Mouse (Mus musculus) heart, embryonic 10.5 days (tissue): ENCODE results near the gene Lap3. TPM values are rescaled to one million over a fixed set of nuclear protein-coding genes. Genes with fewer than 3 reads are reported as not detected.

ENCODE experiments used
- DNase-seq: peaks from one replicate; pipeline ENCODE4 v3.0.0-alpha.2; 2017; ENCODE audit warnings: low spot score
- H3K27ac ChIP-seq: fragments of 300-500 bp; sonication (generic); 2 replicates; pipeline ENCODE4 v1.5.1; 2016; ENCODE audit warnings: mild to moderate bottlenecking
- H3K27me3 ChIP-seq: fragments of 300-500 bp; sonication (generic); 2 replicates; pipeline ENCODE4 v1.6.1; 2016; ENCODE audit warnings: mild to moderate bottlenecking; ENCODE audit not compliant: poor library complexity, insufficient read depth, severe bottlenecking
- H3K36me3 ChIP-seq: fragments of 300-500 bp; sonication (generic); 2 replicates; pipeline ENCODE4 v1.6.1; 2016; ENCODE audit warnings: mild to moderate bottlenecking, moderate library complexity
- H3K4me1 ChIP-seq: fragments of 300-500 bp; sonication (generic); 2 replicates; pipeline ENCODE4 v1.6.1; 2016; ENCODE audit warnings: mild to moderate bottlenecking
- H3K4me3 ChIP-seq: fragments of 300-500 bp; sonication (generic); 2 replicates; pipeline ENCODE4 v1.5.1; 2016; ENCODE audit warnings: mild to moderate bottlenecking, moderate library complexity
- H3K9me3 ChIP-seq: fragments of 300-500 bp; sonication (generic); 2 replicates; pipeline ENCODE4 v1.6.1; 2016; ENCODE audit warnings: mild to moderate bottlenecking, moderate library complexity
- WGBS: fragments of 180-500 bp; shearing (Covaris S2); methylation state at CpG from one replicate; pipeline ENCODE4 v1.1.7; 2016; 5-methylcytosine and 5-hydroxymethylcytosine counted together
- polyA plus RNA-seq: library from polyadenylated mRNA; unstranded; fragments of >200 nt; fragmentation: Nextera tagmentation; extraction: Ambion mirVana; gene quantifications from 2 replicates; pipeline ENCODE4 v1.2.1, GENCODE M21; 2016

The Lap3 gene
- polyA plus RNA-seq, 1 experiment from 2014 or later: 96.5 TPM

DNA sequence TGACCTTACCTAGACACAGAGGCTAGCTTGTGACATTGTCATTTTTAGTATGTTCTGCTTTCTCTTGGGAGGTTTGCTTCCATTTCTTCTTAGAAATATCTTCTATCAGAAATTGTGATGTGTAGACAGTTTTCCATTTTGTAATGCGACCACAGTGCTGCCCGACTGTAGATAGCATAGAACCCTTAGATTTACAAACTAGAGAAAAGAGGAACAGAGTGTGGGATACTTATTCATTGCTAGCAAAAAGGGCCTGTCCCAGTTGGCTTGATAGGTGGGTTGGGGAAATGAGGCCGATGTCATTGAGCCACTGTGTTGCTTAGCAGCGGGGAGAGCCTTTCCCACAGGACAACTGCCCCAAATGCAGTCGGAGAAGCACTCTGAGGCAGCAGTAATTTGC is 4.4 kb downstream of the Lap3 start:
- 90% methylated on average over 5 of the region's 5 CpGs for WGBS
- Histone ChIP-seq H3K4me3 (no peak overlapping the region), H3K27ac (no peak overlapping the region), H3K4me1 (peaks cover 10% of the 10 kb centered on the region; the same call in 1 of the 2 replicates), H3K36me3 (peaks cover 68% of the 10 kb centered on the region), H3K27me3 (no peaks in the 10 kb centered on the region), H3K9me3 (no peaks in the 10 kb centered on the region)
- no peak for DNase-seq

DNA sequence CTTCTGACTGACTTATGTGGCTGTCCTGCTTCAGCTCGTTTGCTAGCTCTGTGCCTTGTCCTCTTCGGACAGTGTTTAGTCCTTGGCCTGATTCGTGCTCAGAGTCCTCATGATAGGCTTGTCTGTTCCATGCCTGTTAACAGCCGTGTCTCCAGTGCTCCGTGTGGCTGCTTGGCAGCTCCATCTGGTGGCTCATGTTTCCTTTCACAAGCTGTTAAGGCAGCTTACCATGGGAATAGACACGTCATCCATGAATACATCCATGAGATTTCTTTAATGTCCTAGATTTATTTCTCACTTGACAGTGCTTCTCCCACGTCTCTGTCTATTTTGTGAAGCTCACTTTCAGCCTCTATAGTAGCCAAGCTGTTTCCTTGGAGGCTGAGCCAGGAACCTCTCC is 16.9 kb downstream of the Lap3 start:
- Histone ChIP-seq H3K27ac (no peak overlapping the region), H3K27me3 (no peaks in the 10 kb centered on the region), H3K4me3 (no peak overlapping the region), H3K9me3 (no peaks in the 10 kb centered on the region), H3K36me3 (peaks cover 81% of the 10 kb centered on the region), H3K4me1 (no peaks in the 10 kb centered on the region)
- DNase-seq: no peak
- WGBS: 84% methylated on average over 7 of the region's 7 CpGs

DNA sequence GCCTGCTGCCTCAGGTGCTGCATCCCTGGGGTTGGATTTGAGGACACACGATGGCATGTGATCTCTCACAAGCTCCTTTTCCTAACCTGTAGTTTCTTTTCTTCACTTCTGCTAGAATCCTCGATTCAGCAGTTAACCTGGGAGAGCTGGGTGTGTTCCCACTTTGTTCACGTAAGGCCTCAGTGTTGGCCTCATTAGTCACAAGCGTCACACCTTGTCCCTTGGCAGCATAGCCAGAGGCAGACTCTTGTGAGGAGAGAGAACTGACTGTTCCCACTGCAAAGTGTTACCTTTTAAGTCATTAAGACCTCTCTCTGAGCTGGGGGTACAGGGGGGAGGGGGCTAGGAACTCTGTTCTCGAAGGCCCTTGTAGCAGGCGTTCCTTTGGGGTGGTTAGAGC is 19.7 kb downstream of the Lap3 start:
- 84% methylated on average over 6 of the region's 6 CpGs for WGBS
- H3K27ac ChIP-seq: no peak overlapping the region
- no peaks in the 10 kb centered on the region for H3K4me1 ChIP-seq
- no peak overlapping the region for H3K4me3 ChIP-seq
- DNase-seq: no peak
- H3K27me3 ChIP-seq: no peaks in the 10 kb centered on the region
- no peaks in the 10 kb centered on the region for H3K9me3 ChIP-seq
- H3K36me3 ChIP-seq: peaks cover 59% of the 10 kb centered on the region

DNA sequence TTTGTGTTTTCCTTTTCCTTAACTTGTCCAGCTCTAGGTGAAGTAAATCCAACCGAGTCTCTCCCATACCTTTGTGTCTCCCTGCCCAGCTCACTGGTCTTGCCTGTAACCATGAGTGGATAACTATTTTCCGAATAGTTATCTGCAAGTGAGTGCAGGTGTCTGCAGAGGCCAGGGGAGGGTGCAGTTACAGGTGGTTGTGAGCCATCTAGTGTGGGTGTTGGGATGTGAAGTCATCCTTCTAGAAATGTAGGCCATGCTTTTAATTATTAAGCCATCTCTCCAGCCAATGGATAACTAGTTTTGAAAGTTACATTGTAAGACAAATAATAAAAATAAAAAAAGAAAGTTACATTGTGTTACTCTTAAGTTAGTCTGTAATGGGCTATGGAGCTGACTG is 20.3 kb downstream of the Lap3 start:
- WGBS: 91% methylated on average over 2 of the region's 2 CpGs

DNA sequence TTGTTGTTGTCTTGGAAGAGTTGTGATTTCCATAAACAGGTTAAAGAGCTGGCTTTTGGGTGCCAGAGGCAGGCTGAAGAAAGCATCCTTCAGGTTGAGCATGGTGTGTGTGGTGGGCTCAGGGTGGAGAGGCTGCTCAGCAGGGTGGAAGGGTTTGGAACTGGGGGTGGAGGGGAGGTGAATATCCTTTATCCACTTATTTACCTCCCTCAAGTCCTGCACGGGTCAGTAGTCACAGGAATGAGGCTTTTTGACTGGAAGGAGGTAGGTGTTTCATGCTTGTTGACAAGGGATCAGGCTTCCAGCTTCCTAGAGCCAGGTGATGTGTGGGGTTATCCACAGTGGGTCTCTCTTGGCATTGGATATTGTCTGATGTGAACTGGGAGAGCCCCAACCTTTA is 21.4 kb downstream of the Lap3 start:
- 82% methylated on average over 1 of the region's 1 CpGs for WGBS
- H3K9me3 ChIP-seq: no peaks in the 10 kb centered on the region
- no peak for DNase-seq
- no peak overlapping the region for H3K27ac ChIP-seq
- H3K4me3 ChIP-seq: no peak overlapping the region
- 0 out of 2 replicates have a peak, but pooled peaks cover under 1% of the 10 kb centered on the region for H3K4me1 ChIP-seq
- peaks cover 51% of the 10 kb centered on the region for H3K36me3 ChIP-seq
- H3K27me3 ChIP-seq: no peaks in the 10 kb centered on the region

More for the DNA sequence above, 20.3 kb downstream of the Lap3 start:
- Histone ChIP-seq H3K27ac (no peak overlapping the region), H3K36me3 (peaks cover 56% of the 10 kb centered on the region), H3K27me3 (no peaks in the 10 kb centered on the region), H3K9me3 (no peaks in the 10 kb centered on the region), H3K4me1 (no peaks in the 10 kb centered on the region), H3K4me3 (no peak overlapping the region)
- no peak for DNase-seq

DNA sequence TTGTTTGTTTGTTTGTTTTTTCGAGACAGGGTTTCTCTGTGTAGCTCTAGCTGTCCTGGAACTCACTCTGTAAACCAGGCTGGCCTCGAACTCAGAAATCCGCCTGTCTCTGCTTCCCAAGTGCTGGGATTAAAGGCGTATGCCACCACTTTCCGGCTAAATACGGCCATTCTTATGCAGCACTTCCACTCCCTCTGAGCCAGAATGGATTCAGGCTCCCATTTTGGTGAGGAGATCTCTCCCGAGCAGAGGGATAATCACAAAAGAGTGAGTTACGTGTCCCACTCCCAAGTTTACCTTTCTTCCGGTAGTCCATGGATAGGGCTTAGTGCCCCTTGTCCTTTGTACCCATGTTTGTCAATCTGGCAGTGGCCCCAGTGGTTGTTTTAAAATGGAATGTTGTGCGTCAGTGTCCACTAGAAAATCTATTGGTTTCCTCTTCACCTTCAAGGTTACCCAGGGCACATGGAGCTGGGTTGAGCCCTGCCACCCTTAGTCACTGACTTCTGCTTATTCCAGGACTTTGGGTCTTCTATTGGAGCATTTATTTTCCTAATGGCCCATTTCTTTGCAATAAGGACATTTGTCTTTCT is 22.1 kb downstream of the Lap3 start:
- no peak for DNase-seq
- no peak overlapping the region for H3K27ac ChIP-seq
- H3K4me1 ChIP-seq: 0 out of 2 replicates have a peak, but pooled peaks cover 3% of the 10 kb centered on the region
- no peaks in the 10 kb centered on the region for H3K27me3 ChIP-seq
- 88% methylated on average over 10 of the region's 10 CpGs for WGBS
- H3K9me3 ChIP-seq: no peaks in the 10 kb centered on the region
- no peak overlapping the region for H3K4me3 ChIP-seq
- peaks cover 44% of the 10 kb centered on the region for H3K36me3 ChIP-seq

DNA sequence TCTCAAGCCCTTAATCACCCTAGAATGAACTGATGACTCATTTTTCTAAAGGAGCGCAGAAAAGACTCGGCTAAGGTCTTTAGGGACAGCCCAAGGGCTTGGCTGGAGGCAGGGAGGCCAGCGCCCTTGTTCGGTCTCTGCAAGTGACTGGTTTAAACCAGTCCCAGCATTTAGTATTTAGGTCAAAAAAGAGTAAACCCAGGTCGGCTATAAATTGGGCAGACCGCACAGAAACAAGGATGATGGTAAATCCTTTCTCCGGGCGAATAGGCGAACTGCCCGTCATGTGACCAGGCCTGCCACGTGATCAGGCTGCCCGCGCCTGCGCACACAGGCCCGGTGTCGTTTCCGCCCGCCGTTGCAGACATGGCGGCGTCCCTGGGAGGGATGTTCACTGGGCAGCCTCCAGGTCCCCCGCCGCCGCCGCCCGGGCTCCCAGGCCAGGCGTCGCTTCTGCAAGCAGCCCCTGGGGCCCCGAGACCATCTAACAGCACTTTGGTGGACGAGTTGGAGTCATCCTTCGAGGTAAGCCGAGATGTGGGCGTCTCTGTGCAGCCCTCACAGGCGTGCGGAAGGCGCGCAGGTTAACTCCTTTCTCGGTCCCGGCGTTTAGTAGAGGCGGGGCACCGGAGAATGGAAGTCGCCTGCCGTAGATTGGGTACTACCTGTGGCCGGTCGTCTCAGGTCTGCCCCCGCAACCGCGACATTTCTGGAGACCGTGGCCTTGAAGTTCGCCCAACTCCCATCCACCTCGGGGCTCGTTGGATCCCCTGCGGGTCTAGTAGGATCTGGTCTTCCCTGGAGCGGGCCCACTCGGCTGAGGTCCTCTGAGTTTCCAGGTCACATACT is 27.0 kb downstream of the Lap3 start, which contains the start of gene Med28:
TSS of gene Med28 (plus strand) at position 270 of the 849 bp plus-strand sequence.
- H3K4me3 ChIP-seq: peak within 1 kb of the TSS; percentile 96
- WGBS: 2% methylated on average over 56 of the region's 56 CpGs
- peaks cover 22% of the 10 kb centered on the region for H3K36me3 ChIP-seq
- H3K27ac ChIP-seq: peak within 1 kb of the TSS; percentile 96
- DNase-seq: peak; percentile 95
- no peaks in the 10 kb centered on the region for H3K27me3 ChIP-seq
- no peaks in the 10 kb centered on the region for H3K9me3 ChIP-seq
- H3K4me1 ChIP-seq: peaks cover 12% of the 10 kb centered on the region; the same call in 1 of the 2 replicates

DNA sequence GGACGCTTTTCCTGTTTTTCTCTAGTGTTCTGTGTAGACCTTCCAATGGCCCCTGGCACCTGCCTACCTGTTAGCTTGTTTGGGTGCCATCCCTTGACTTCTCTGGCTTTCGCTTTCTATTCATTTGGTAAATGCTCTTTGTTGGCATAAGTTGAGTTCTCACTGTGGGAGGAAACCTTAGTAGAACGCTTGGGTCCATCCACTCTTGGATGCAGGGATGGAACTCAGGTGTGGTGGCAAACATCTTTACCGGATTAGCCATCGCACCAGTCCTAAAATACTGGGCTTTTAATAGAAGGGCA is 27.6 kb downstream of the Lap3 start:
- Histone ChIP-seq H3K36me3 (peaks cover 26% of the 10 kb centered on the region), H3K4me1 (peaks cover 12% of the 10 kb centered on the region; the same call in 1 of the 2 replicates), H3K4me3 (peak overlapping the region; percentile 96), H3K27me3 (no peaks in the 10 kb centered on the region), H3K9me3 (no peaks in the 10 kb centered on the region), H3K27ac (peak overlapping the region; percentile 96)
- DNase-seq: no peak
- whole genome bisulfite sequencing: 6% methylated on average over 5 of the region's 5 CpGs

DNA sequence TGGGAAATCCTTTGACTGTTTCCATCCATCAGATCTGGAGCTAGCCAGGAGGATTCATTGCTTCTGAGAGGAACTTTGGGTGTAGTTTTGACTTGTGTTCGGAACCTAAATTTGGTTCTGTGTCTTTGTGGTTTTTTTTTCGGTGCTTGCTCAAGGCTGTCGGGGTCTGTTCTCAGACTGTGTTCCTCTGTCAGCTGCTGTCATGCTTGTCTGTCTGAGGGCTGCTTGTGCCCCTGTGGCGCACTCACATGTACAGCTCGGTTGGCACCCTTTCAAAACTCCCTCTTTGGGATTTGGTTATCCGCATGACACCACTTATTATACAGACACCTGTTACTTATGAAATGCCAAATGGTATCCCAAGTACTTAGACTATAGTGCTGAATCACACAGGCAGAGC is 28.4 kb downstream of the Lap3 start:
- H3K27ac ChIP-seq: no peak overlapping the region
- H3K36me3 ChIP-seq: peaks cover 31% of the 10 kb centered on the region
- WGBS: 92% methylated on average over 6 of the region's 6 CpGs
- H3K27me3 ChIP-seq: no peaks in the 10 kb centered on the region
- H3K4me1 ChIP-seq: peaks cover 12% of the 10 kb centered on the region; the same call in 1 of the 2 replicates
- no peak for DNase-seq
- H3K9me3 ChIP-seq: no peaks in the 10 kb centered on the region
- no peak overlapping the region for H3K4me3 ChIP-seq

DNA sequence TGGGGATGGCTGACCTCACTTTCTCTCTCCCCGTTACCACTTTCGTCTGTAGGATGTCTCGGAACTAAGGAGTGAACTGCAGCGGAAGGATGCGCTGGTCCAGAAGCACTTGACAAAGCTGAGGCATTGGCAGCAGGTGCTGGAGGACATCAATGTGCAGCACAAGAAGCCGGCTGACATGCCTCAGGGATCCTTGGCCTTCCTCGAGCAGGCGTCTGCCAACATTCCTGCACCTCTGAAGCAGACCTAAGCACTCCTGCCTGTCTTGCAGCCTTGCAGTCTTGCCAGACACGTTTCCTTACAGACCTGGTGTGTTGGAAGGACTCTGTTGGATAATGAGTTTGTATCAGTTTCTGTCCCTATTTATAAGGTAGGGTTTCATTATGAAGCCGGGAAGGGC is 31.9 kb downstream of the Lap3 start:
- 87% methylated on average over 10 of the region's 10 CpGs for WGBS
- DNase-seq: no peak
- no peaks in the 10 kb centered on the region for H3K9me3 ChIP-seq
- no peak overlapping the region for H3K4me3 ChIP-seq
- H3K27me3 ChIP-seq: no peaks in the 10 kb centered on the region
- H3K4me1 ChIP-seq: peaks cover 9% of the 10 kb centered on the region; the same call in 1 of the 2 replicates
- H3K36me3 ChIP-seq: peaks cover 57% of the 10 kb centered on the region
- H3K27ac ChIP-seq: no peak overlapping the region

DNA sequence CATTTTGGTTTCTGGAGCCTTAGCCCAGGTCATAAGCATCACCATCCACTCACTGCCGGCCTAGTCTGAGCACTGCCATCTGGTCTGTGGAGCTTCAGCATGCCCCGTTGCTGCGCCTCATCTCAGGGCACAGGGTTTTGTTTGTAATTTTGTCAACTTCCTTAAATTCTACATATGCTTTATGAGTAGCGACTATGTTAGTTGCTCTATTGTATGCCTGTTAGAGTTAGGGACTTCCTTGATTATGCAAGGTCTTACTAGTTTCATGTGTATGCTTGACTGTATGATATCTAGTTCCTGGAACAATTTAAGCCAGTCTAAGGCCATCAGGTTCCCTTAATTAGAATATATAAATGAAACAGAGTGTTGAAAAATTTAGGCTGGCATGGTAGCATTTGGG is 33.2 kb downstream of the Lap3 start:
- H3K4me1 ChIP-seq: peaks cover 2% of the 10 kb centered on the region; the same call in 1 of the 2 replicates
- WGBS: 93% methylated on average over 4 of the region's 4 CpGs
- no peaks in the 10 kb centered on the region for H3K9me3 ChIP-seq
- peaks cover 60% of the 10 kb centered on the region for H3K36me3 ChIP-seq
- DNase-seq: no peak
- H3K27me3 ChIP-seq: no peaks in the 10 kb centered on the region
- H3K4me3 ChIP-seq: no peak overlapping the region
- H3K27ac ChIP-seq: no peak overlapping the region

DNA sequence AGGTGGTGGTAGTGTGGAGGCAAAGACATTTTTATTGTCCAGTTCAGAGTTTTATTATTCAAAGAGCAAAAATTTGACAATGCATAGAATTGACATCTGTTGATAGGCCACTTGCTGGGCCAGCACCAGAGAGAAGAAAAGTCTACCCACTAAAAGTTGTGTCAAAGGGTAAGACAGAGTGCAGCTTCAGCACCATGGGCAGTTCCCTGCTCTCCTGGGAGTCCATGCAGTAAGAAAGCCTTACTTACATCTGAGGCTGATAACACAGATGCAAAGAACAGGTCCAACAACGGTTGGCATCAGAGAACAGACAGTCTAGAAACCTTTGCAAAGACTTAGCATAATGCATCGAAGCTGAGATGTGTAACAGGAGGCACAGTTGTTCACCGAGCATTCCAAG is 36.5 kb downstream of the Lap3 start:
- 77% methylated on average over 3 of the region's 3 CpGs for WGBS
- peaks cover 4% of the 10 kb centered on the region; the same call in 1 of the 2 replicates for H3K4me1 ChIP-seq
- H3K27ac ChIP-seq: no peak overlapping the region
- no peaks in the 10 kb centered on the region for H3K9me3 ChIP-seq
- peaks cover 48% of the 10 kb centered on the region for H3K36me3 ChIP-seq
- H3K27me3 ChIP-seq: no peaks in the 10 kb centered on the region
- H3K4me3 ChIP-seq: no peak overlapping the region
- DNase-seq: no peak

DNA sequence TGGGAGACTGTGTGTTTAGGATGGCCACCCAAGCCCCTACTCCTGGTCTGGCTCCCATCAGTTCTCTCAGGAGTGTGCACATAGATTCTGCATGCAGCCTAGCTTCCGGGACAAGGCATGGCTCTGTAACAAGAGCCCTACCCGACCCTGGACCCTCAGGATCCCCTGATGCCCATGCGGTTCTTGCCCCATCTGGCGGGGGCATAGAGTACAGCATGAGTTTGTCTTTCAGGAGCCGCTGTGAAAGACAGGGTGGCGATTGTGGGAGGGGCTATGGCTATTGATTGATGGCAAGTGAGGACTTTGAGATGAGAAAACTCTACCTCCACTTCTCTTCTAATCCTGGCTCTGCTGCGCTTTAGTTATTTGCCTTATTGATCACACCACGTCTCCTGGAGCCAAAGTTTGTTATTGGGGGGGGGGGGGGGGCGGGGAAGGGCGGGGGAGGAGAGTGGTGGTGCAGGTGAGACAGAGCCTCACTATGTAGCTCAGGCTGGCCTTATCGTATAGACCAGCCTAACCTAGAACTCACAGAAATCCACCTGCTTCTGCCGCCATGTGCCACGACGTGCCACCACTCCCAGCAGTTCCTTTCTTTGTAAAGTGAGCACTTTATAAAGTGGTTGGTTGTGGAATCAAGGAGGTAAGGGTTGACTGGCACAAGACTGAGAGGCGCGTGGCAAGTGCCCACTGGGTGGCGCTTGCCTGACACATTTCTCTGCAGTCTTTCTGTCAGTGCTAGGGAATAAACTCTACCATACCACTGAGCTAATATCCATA is 41.3 kb downstream of the Lap3 start:
- H3K9me3 ChIP-seq: no peaks in the 10 kb centered on the region
- H3K4me1 ChIP-seq: peaks cover 4% of the 10 kb centered on the region; the same call in 1 of the 2 replicates
- no peaks in the 10 kb centered on the region for H3K27me3 ChIP-seq
- peaks cover 6% of the 10 kb centered on the region; the same call in 1 of the 2 replicates for H3K36me3 ChIP-seq
- H3K27ac ChIP-seq: no peak overlapping the region
- DNase-seq: peak; percentile 79
- 7% methylated on average over 17 of the region's 17 CpGs for WGBS
- 0 out of 2 replicates have a peak overlapping the region, but pooled peaks have one; percentile 5 for H3K4me3 ChIP-seq
